Mouse (Mus musculus) lung, postnatal 36 days (tissue): Measurements from ENCODE around the gene Zfp638.

Experiments used
- DNase-seq: peaks from one replicate; pipeline ENCODE4 v3.0.0; 2022; ENCODE audit warnings: mixed read lengths

Gene Zfp638

DNA sequence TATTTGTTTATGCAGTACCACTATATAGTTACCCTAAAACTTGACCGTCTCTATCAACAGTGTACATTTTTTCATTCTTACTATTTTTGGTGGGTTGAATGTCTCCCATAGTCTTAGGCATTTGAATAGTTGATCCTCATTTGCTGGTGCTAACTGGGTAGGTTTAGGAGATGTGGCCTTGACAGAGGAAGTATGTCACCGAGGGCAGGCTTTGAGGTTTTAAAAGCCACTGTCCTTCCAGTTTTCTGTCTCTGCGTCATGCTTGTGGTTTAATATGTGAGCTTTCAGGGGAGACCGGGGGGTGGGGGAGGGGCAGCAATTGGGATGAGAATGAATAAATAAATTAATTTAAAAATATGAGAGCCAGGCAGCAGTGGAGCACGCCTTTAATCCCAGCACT, 24.3 kb downstream of the Zfp638 start:
- DNase-seq = no peak

- no peak for DNase-seq
Observed at GRCm38 (mm10) chr6:83891687-83892086, 24.8 kb downstream of the Zfp638 start.

DNA sequence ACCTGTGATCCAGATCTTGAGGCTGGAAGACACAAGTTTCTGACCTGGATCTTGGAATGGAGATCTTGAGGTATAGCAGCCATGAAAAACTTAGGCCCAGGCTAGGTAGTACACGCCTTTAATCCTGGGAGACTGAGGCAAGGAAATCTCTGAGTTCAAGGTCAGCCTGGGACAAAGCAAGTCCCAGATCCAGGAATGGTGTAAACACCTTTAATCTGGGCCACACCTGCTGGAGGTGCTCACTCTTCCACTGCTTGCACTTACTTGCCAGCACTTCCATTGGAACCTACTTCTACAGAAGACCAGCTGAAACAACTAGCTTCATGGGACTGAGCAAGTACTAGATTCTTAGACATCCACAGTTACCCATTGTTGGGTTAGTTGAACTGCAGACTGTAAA, 26.2 kb downstream of the Zfp638 start:
- no peak for DNase-seq

- no peak for DNase-seq
Observed at GRCm38 (mm10) chr6:83893584-83893983, 26.7 kb downstream of the Zfp638 start.

- DNase-seq = no peak
Observed at GRCm38 (mm10) chr6:83899142-83899541, 32.2 kb downstream of the Zfp638 start.

DNA sequence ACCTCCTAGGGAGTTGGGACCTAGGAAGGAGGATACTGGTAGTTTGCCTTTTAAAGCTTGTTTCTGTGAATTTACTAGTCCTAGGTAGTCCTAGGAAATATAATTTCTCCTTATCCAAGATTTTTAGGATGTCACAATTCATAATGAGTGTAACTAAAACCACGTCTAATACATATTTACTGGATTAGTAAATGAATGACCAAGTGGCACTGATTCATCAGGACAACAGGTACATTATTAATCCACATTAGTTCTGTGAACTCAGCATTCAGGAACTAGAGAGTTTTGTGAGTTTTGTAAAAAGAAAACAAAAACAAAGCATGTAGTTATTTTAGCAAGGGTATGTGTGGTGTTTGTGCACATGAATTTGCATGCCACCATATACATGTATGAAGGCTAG, 38.4 kb downstream of the Zfp638 start:
- no peak for DNase-seq

DNA sequence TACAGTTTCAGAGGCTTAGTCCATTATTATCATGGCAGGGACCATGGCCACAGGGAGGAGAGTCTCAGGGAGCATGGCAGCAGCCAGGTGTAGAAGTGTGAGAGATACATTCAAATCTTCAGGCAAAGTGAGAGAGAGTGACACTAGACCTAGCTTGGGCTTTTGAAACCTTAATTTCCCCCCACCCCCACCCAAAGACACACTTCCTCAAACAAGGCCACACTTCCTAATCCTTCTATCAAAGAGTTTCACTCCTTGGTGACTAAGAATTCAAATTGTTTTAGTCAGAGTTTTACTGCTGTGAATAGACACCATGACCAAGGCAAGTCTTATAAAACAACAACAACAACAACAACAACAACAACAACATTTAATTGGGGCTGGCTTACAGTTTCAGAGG, 39.8 kb downstream of the Zfp638 start:
- no peak for DNase-seq

DNA sequence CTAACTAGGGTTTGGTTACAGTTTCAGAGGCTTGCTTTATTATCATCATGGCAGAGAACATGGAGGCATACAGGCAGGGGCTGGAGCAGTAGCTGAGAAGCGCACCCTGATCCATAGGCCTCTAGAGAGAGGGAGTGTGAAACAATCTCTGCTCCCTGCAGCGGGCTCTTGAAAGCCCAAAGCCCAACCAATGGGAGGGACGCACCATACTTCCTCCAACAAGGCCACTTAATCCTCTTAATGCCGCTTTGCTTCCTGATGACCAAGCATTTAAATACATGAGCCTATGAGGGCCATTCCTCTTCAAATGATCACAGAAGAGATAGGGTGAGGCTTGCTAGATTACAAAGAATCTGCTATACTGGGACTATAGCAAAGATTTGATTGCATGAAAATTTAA, 41.5 kb downstream of the Zfp638 start:
- no peak for DNase-seq

DNA sequence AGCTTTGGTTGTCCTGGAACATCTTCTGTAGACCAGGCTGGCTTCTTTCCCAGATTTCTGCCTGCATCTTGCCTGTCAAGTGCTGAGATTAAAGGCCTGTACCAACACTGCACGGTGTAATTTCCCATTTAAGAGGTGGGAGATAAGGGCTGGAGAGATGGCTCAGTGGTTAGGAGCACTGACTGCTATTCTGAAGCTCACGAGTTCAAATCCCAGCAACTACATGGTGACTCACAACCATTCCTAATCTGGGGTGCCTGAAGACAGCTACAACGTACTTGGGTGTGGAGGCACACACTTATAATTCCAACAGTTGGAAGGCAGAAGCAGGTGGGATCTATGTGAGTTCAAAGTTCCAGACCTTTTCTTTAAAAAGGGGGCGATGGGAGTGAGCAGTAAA, 46.8 kb downstream of the Zfp638 start:
- peak; percentile 7 for DNase-seq

GRCm38 (mm10) chr6:83914183-83914719, 47.3 kb downstream of the Zfp638 start:
- peak; percentile 99 for DNase-seq

GRCm38 (mm10) chr6:83914720-83915271, 47.9 kb downstream of the Zfp638 start:
- peak; percentile 29 for DNase-seq

GRCm38 (mm10) chr6:83927418-83927817, 60.5 kb downstream of the Zfp638 start:
- peak; percentile 75 for DNase-seq

GRCm38 (mm10) chr6:83928225-83928624, 61.3 kb downstream of the Zfp638 start:
- DNase-seq = peak; percentile 41

DNA sequence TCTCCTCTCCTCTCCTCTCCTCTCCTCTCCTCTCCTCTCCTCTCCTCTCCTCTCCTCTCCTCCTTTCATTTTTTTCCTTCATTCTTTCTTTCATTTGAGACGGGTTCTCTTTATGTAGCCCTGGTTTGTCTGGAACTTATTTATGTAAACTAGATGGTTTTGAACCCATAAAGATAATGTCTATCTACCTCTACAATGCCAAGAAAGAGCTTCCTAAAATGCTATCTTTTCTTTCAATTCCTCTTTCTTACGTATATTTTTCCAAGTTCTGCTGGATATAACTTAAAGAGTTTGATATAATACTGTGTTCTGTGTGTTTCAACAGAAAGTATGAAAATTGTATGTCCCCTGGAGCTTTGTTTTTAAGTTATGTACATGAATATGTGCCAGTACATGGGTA, 72.6 kb downstream of the Zfp638 start:
- no peak for DNase-seq

GRCm38 (mm10) chr6:83942806-83943205, 75.9 kb downstream of the Zfp638 start:
- DNase-seq = no peak

GRCm38 (mm10) chr6:83953603-83954002, 86.7 kb downstream of the Zfp638 start:
- no peak for DNase-seq

- peak; percentile 10 for DNase-seq
Observed at GRCm38 (mm10) chr6:83987642-83988041, 120.7 kb downstream of the Zfp638 start.

- DNase-seq = no peak
Observed at GRCm38 (mm10) chr6:84002716-84003115, 135.8 kb downstream of the Zfp638 start.

DNA sequence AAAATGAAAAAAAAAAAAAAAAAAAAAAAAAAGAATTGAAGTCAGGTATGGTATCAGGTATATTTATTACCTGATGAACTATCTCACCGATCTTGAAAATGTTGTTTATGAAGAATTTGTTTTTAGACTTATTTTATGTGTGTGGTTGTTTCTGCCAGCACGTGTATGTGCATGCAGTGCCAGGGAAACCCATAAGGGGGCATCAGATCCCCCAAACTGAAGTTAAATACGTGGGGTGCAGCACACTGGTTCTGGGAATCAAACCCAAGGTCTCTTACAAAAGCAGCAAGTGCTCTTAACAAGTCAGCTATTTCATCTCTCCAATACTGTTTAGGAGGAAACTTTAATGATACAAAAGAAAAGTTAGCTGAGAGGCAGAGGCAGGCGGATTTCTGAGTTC, 137.4 kb downstream of the Zfp638 start:
- no peak for DNase-seq

GRCm38 (mm10) chr6:84008363-84009171, 141.7 kb downstream of the Zfp638 start, which contains the start of gene Dysf:
Gene Dysf, plus strand, starts transcription at chr6:84008590.
- peak; percentile 8 for DNase-seq

GRCm38 (mm10) chr6:84009172-84009872, 142.4 kb downstream of the Zfp638 start:
- DNase-seq = no peak

GRCm38 (mm10) chr6:84009915-84010302, 143.0 kb downstream of the Zfp638 start:
- DNase-seq = no peak
